Mouse (Mus musculus) cerebellum, adult 11-12 months (tissue): ENCODE measurements around the gene Lpp.
A peak's percentile ranks its signal among the peaks of the same experiment; 100 is the strongest.
"Not testable (repeated sequence)": the region's sequence is repeated elsewhere in the genome, so short reads cannot be mapped to it uniquely, and the experiment has no call there.

Source experiments
- DNase-seq: peaks from one replicate; pipeline ENCODE4 v3.0.0; 2022

The Lpp gene

GRCm38 (mm10) chr16:24950112-24950743, 556.9 kb downstream of the Lpp start:
- DNase-seq, result no peak

- no peak for DNase-seq
Measured at GRCm38 (mm10) chr16:24951909-24952308, 558.6 kb downstream of the Lpp start.

- DNase-seq, result no peak
Measured at GRCm38 (mm10) chr16:24955054-24955453, 561.7 kb downstream of the Lpp start.

- no peak for DNase-seq
Measured at GRCm38 (mm10) chr16:24958661-24959060, 565.4 kb downstream of the Lpp start.

GRCm38 (mm10) chr16:24960901-24961806, 567.8 kb downstream of the Lpp start:
- no peak for DNase-seq

- no peak for DNase-seq
Measured at GRCm38 (mm10) chr16:24964311-24964710, 571.0 kb downstream of the Lpp start.

GRCm38 (mm10) chr16:24965091-24965490, 571.8 kb downstream of the Lpp start:
- DNase-seq, result no peak

- no peak for DNase-seq
Measured at GRCm38 (mm10) chr16:24966460-24966859, 573.2 kb downstream of the Lpp start.

- no peak for DNase-seq
Measured at GRCm38 (mm10) chr16:24973009-24973631, 579.8 kb downstream of the Lpp start.

- DNase-seq, result no peak
Measured at GRCm38 (mm10) chr16:24977771-24978170, 584.5 kb downstream of the Lpp start.

GRCm38 (mm10) chr16:24978226-24978625, 584.9 kb downstream of the Lpp start:
- no peak for DNase-seq

GRCm38 (mm10) chr16:24979391-24979790, 586.1 kb downstream of the Lpp start:
- DNase-seq, result no peak

- no peak for DNase-seq
Measured at GRCm38 (mm10) chr16:24982828-24983227, 589.5 kb downstream of the Lpp start.

- no peak for DNase-seq
Measured at GRCm38 (mm10) chr16:24990331-24990730, 597.0 kb downstream of the Lpp start.

GRCm38 (mm10) chr16:24991059-24991541, 597.8 kb downstream of the Lpp start:
- DNase-seq, result peak; percentile 67

GRCm38 (mm10) chr16:24991995-24992394, 598.7 kb downstream of the Lpp start:
- no peak for DNase-seq

- no peak for DNase-seq
Measured at GRCm38 (mm10) chr16:24992494-24992893, 599.2 kb downstream of the Lpp start.

GRCm38 (mm10) chr16:25010980-25011877, 617.9 kb downstream of the Lpp start:
- DNase-seq, result no peak

GRCm38 (mm10) chr16:25012938-25013337, 619.6 kb downstream of the Lpp start:
- no peak for DNase-seq

- DNase-seq, result peak; percentile 48
Measured at GRCm38 (mm10) chr16:25016261-25016836, 623.0 kb downstream of the Lpp start.

- DNase-seq, result no peak
Measured at GRCm38 (mm10) chr16:25017046-25017445, 623.7 kb downstream of the Lpp start.

GRCm38 (mm10) chr16:25021743-25022359, 628.5 kb downstream of the Lpp start:
- not testable (repeated sequence) for DNase-seq
